Mouse (Mus musculus): ENCODE data around the gene Zic4. TPM values are rescaled to one million over a fixed set of nuclear protein-coding genes. Genes with fewer than 3 reads are reported as not detected.

The Zic4 gene
- total and polyA plus RNA-seq, 2 experiments from 2014 or later: 48.1 to 99.2 TPM

DNA sequence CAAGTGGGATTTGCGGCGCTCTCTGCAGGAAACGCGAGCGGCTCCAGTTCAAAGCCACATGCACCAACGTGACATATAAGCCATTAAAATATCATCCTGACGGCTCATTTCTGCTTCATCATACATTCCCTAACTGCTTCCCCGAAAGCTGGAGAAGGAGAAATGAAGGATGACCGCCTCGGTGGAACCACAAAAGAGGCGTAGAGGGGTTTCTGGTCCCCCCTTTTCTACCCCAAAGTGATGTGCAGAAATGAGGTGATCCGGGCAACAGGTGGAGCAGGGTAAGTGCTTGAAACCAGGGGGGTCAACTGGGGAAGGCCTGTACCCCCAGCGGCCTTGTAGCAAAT is 6.7 kb downstream of the Zic4 start:
- H3K27me3 ChIP-seq (ENCODE audit: insufficient read depth, low read length): peaks cover 49% of the 10 kb centered on the region
- 36% methylated on average over 13 of the region's 13 CpGs for WGBS

GRCm38 (mm10) chr9:91369293-91369991 is 7.2 kb downstream of the Zic4 start:
- Histone ChIP-seq H3K4me2 (ENCODE audit: low read depth) (peak overlapping the region; percentile 26), H3K9me3 (ENCODE audit: low read length) (no peaks in the 10 kb centered on the region), H3K27me3 (ENCODE audit: insufficient read depth, low read length) (peaks cover 50% of the 10 kb centered on the region), H3K36me3 (ENCODE audit: insufficient read depth) (no peaks in the 10 kb centered on the region), H3K27ac (ENCODE audit: low read depth, low read length) (peak overlapping the region; percentile 62), H3K4me3 (ENCODE audit: low read depth, low read length) (peak overlapping the region; percentile 13; the same call in 1 of the 2 replicates), H3K4me1 (ENCODE audit: insufficient read depth) (no peaks in the 10 kb centered on the region), H3K9ac (peak overlapping the region; percentile 6; the same call in 1 of the 2 replicates)
- ATAC-seq: no peak
- no peak for TF ChIP-seq CTCF (IDR thresholded peaks at IDR 0.05; ENCODE audit: low read depth)
- DNase-seq: no peak
- 26% methylated on average over 26 of the region's 26 CpGs for WGBS

More for the DNA sequence above, 6.7 kb downstream of the Zic4 start:
- no peak for DNase-seq
- H3K36me3 ChIP-seq (ENCODE audit: insufficient read depth): no peaks in the 10 kb centered on the region
- TF ChIP-seq CTCF (IDR thresholded peaks at IDR 0.05; ENCODE audit: low read depth): no peak
- ATAC-seq: no peak
- H3K4me2 ChIP-seq (ENCODE audit: low read depth): peak overlapping the region; percentile 26
- no peaks in the 10 kb centered on the region for H3K4me1 ChIP-seq (ENCODE audit: insufficient read depth)
- no peaks in the 10 kb centered on the region for H3K9me3 ChIP-seq (ENCODE audit: low read length)
- H3K27ac ChIP-seq (ENCODE audit: low read depth, low read length): peak overlapping the region; percentile 62
- no peak overlapping the region for H3K9ac ChIP-seq
- H3K4me3 ChIP-seq (ENCODE audit: low read depth, low read length): peak overlapping the region; percentile 13

- no peak for ATAC-seq
- 33% methylated on average over 6 of the region's 6 CpGs for WGBS
- TF ChIP-seq CTCF (IDR thresholded peaks at IDR 0.05; ENCODE audit: low read depth): no peak
- DNase-seq: no peak
- Histone ChIP-seq H3K9me3 (ENCODE audit: low read length) (no peaks in the 10 kb centered on the region), H3K36me3 (ENCODE audit: insufficient read depth) (no peaks in the 10 kb centered on the region), H3K4me3 (ENCODE audit: low read depth, low read length) (0 out of 2 replicates have a peak overlapping the region, but pooled peaks have one; percentile 13), H3K9ac (peak overlapping the region; percentile 6; the same call in 1 of the 2 replicates), H3K4me1 (ENCODE audit: insufficient read depth) (no peaks in the 10 kb centered on the region), H3K27me3 (ENCODE audit: insufficient read depth, low read length) (peaks cover 55% of the 10 kb centered on the region), H3K4me2 (ENCODE audit: low read depth) (peak overlapping the region; percentile 26), H3K27ac (ENCODE audit: low read depth, low read length) (peak overlapping the region; percentile 62; the same call in 1 of the 2 replicates)
Observed at GRCm38 (mm10) chr9:91370191-91370708, 8.0 kb downstream of the Zic4 start.

DNA sequence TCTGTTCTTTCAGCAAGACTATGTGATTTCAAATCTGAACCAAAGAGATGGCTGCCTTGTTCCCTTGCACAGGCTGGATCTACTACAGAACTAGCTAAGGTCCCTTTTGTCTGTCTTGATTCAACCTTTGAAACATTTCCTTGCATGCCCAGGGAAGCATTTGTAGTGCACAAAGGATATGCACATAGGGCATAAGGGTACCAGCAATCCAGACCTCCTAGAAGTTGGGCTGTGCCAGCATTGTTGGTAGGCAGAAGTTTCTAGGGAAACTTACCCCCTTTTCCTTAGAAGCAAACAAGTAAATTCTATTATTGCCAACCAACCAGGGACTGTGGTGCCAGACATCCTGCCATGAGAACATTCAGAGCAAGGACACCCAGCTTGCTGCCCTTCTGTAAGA is 8.8 kb downstream of the Zic4 start:
- no peak overlapping the region for H3K4me3 ChIP-seq (ENCODE audit: low read depth, low read length)
- TF ChIP-seq CTCF (IDR thresholded peaks at IDR 0.05; ENCODE audit: low read depth): no peak
- no peaks in the 10 kb centered on the region for H3K36me3 ChIP-seq (ENCODE audit: insufficient read depth)
- ATAC-seq: 0 out of 2 replicates have a peak, but pooled peaks have one; percentile 16
- H3K4me2 ChIP-seq (ENCODE audit: low read depth): 0 out of 2 replicates have a peak overlapping the region, but pooled peaks have one; percentile 1
- H3K9ac ChIP-seq: no peak overlapping the region
- H3K4me1 ChIP-seq (ENCODE audit: insufficient read depth): no peaks in the 10 kb centered on the region
- no peak for DNase-seq
- H3K27me3 ChIP-seq (ENCODE audit: insufficient read depth, low read length): peaks cover 61% of the 10 kb centered on the region
- no peaks in the 10 kb centered on the region for H3K9me3 ChIP-seq (ENCODE audit: low read length)
- peak overlapping the region; percentile 62; the same call in 1 of the 2 replicates for H3K27ac ChIP-seq (ENCODE audit: low read depth, low read length)

DNA sequence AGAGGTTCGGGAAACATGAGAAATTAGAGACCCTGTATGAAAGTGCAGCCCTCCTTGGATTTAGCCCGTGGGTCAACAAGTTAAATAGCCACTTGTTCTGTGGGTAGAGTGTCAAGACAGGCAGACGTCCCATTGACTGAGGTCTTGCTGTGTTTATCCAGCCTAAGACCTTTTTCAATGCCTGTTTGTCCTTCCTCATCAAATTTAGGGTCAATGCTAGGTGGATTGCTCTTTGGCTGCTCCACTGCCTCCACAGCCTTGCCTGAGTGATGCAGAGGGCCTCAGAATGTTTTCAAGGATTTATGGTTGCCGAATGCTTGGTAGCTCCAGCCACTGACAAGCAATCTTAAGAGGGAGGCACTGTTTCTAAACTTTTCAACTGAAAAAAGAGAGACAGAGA is 9.4 kb downstream of the Zic4 start:
- H3K9ac ChIP-seq: no peak overlapping the region

GRCm38 (mm10) chr9:91373811-91374575 is 11.8 kb downstream of the Zic4 start:
- 38% methylated on average over 3 of the region's 3 CpGs for WGBS
- peaks cover 77% of the 10 kb centered on the region for H3K27me3 ChIP-seq (ENCODE audit: insufficient read depth, low read length)
- H3K4me3 ChIP-seq (ENCODE audit: low read depth, low read length): no peak overlapping the region
- H3K9me3 ChIP-seq (ENCODE audit: low read length): no peaks in the 10 kb centered on the region
- DNase-seq (no peak), ATAC-seq (no peak)
- no peak overlapping the region for H3K9ac ChIP-seq
- no peak overlapping the region for H3K27ac ChIP-seq (ENCODE audit: low read depth, low read length)
- no peak for TF ChIP-seq CTCF (IDR thresholded peaks at IDR 0.05; ENCODE audit: low read depth)
- H3K36me3 ChIP-seq (ENCODE audit: insufficient read depth): no peaks in the 10 kb centered on the region
- H3K4me2 ChIP-seq (ENCODE audit: low read depth): no peak overlapping the region
- H3K4me1 ChIP-seq (ENCODE audit: insufficient read depth): no peaks in the 10 kb centered on the region

More for the DNA sequence above, 9.4 kb downstream of the Zic4 start:
- H3K4me1 ChIP-seq (ENCODE audit: insufficient read depth): no peaks in the 10 kb centered on the region
- no peak overlapping the region for H3K4me3 ChIP-seq (ENCODE audit: low read depth, low read length)
- H3K4me2 ChIP-seq (ENCODE audit: low read depth): 0 out of 2 replicates have a peak overlapping the region, but pooled peaks have one; percentile 4
- peaks cover 67% of the 10 kb centered on the region for H3K27me3 ChIP-seq (ENCODE audit: insufficient read depth, low read length)
- WGBS: 37% methylated on average over 4 of the region's 4 CpGs
- no peak for TF ChIP-seq CTCF (IDR thresholded peaks at IDR 0.05; ENCODE audit: low read depth)
- ATAC-seq (no peak), DNase-seq (no peak)
- no peaks in the 10 kb centered on the region for H3K36me3 ChIP-seq (ENCODE audit: insufficient read depth)
- H3K9me3 ChIP-seq (ENCODE audit: low read length): no peaks in the 10 kb centered on the region
- 0 out of 2 replicates have a peak overlapping the region, but pooled peaks have one; percentile 16 for H3K27ac ChIP-seq (ENCODE audit: low read depth, low read length)

Measured in forebrain, postnatal 0 days (tissue).